Mouse (Mus musculus): ENCODE data around the gene Mrtfa.

- TF ChIP-seq CTCF (conservative IDR thresholded peaks at IDR 0.05; ENCODE audit: insufficient read depth, insufficient read length, low read depth, low read length) (no peak), POLR2A (IDR thresholded peaks at IDR 0.05; ENCODE audit: low read depth, low read length) (peak; percentile 23)
These were observed 212.8 kb downstream of the Mrtfa start, which contains the start of gene Sgsm3 for GRCm38 (mm10) chr15:80977620-80978334.
